Mouse (Mus musculus) forebrain, embryonic 15.5 days (tissue): ENCODE results near the gene Rcor1. TPM values are rescaled to one million over a fixed set of nuclear protein-coding genes. Genes with fewer than 3 reads are reported as not detected.
A peak's percentile ranks its signal among the peaks of the same experiment; 100 is the strongest.

Source experiments
- ATAC-seq: fragments of 200-750 bp; cut with Nextera tagmentation; replicated peaks from 2 replicates; pipeline ENCODE4 v1.8.0; 2017; ENCODE audit warnings: mild to moderate bottlenecking, moderate TSS enrichment, moderate library complexity
- H3K27ac ChIP-seq: fragments of 300-500 bp; sonication (generic); replicated peaks from 2 replicates; pipeline ENCODE4 v1.5.1; 2015; ENCODE audit warnings: mild to moderate bottlenecking, inconsistent platforms
- H3K27me3 ChIP-seq: fragments of 300-500 bp; sonication (generic); 2 replicates; pipeline ENCODE4 v1.6.1; 2015; ENCODE audit warnings: inconsistent platforms
- H3K36me3 ChIP-seq: fragments of 300-500 bp; sonication (generic); 2 replicates; pipeline ENCODE4 v1.6.1; 2015; ENCODE audit warnings: mild to moderate bottlenecking, inconsistent platforms
- H3K4me1 ChIP-seq: fragments of 300-500 bp; sonication (generic); 2 replicates; pipeline ENCODE4 v1.6.1; 2015; ENCODE audit warnings: inconsistent platforms
- H3K4me2 ChIP-seq: fragments of 300-500 bp; sonication (generic); replicated peaks from 2 replicates; pipeline ENCODE4 v1.6.1; 2015; ENCODE audit warnings: mild to moderate bottlenecking, inconsistent platforms
- H3K4me3 ChIP-seq: fragments of 300-500 bp; sonication (generic); 2 replicates; pipeline ENCODE4 v1.5.1; 2015; ENCODE audit warnings: mild to moderate bottlenecking, inconsistent platforms
- H3K9ac ChIP-seq: fragments of 300-500 bp; sonication (generic); replicated peaks from 2 replicates; pipeline ENCODE4 v1.6.1; 2015; ENCODE audit warnings: mild to moderate bottlenecking, inconsistent platforms
- H3K9me3 ChIP-seq: fragments of 300-500 bp; sonication (generic); 2 replicates; pipeline ENCODE4 v1.6.1; 2016; ENCODE audit warnings: inconsistent platforms
- WGBS: fragments of 180-500 bp; shearing (Covaris S2); methylation state at CpG from one replicate; pipeline ENCODE4 v1.1.7; 2015; ENCODE audit warnings: mixed read lengths; 5-methylcytosine and 5-hydroxymethylcytosine counted together
- polyA plus RNA-seq: library from polyadenylated mRNA; unstranded; fragments of >200 nt; fragmentation: Nextera tagmentation; extraction: Ambion mirVana; gene quantifications from 2 replicates; pipeline ENCODE4 v1.2.1, GENCODE M21; 2015

The Rcor1 gene
- polyA plus RNA-seq, 1 experiment from 2014 or later: 8.1 TPM

DNA sequence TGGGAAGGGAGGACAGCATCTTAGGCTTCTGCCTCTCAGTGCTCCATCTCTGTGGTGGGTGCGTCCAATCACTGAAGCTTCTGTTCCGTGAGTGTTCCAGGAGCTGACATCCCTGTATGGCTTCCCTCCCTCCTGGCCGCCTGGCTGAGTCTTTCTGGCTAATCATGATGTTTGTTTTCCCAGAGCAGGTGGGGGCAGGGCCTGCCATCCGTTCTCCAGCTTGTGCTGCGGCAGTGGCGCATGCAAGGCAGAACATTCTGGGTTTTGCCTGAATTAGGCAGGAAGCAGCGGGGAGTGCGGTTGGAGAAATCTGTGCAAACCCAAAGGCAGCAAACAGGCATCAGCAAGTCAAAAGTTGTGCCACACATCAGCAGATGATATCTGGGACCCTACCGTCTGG is 106.1 kb downstream of the Rcor1 start:
- Histone ChIP-seq H3K9ac (no peak overlapping the region), H3K27me3 (no peaks in the 10 kb centered on the region), H3K4me1 (peaks cover 31% of the 10 kb centered on the region), H3K9me3 (no peaks in the 10 kb centered on the region), H3K36me3 (no peaks in the 10 kb centered on the region), H3K4me2 (no peak overlapping the region), H3K4me3 (no peak overlapping the region), H3K27ac (peak overlapping the region; percentile 36)
- ATAC-seq: peak; percentile 43
- 43% methylated on average over 9 of the region's 9 CpGs for WGBS

DNA sequence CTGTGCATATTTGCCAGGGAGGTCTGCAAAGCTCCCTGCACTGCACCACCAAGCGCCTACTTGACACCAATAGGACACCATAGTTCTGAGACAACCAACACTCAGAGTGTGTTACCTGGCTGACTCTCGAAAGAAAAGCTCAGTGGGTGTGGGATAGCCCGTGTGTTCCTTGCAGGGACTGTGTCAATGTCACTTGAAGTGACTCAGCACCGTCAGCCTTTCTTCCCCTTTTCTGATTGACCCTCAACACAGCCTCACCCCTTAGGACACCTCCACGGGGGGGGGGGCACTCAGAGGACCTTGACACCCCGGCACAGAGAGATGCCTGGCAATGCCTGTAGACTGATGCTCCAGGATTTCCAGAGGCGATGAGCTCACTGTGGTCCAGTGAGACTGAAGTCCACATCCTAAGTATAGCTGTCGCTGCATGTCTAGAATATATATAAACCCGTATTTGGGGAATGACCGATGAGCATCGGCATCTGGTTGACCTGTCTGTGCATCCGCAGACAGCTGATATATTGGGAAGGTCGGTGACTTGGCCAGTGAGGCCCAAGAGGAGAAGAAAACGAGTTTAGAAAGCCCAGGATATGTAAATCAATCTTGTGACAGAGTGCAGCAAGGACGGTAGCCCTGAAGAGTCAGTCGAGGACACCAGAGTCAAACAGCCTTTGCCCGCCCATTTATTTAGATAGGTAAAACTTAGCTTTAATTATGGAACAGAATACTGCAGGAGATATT is 110.5 kb downstream of the Rcor1 start:
- no peak overlapping the region for H3K27ac ChIP-seq
- H3K9ac ChIP-seq: no peak overlapping the region
- no peak overlapping the region for H3K4me2 ChIP-seq
- no peak overlapping the region for H3K4me3 ChIP-seq
- H3K36me3 ChIP-seq: no peaks in the 10 kb centered on the region
- no peaks in the 10 kb centered on the region for H3K9me3 ChIP-seq
- no peaks in the 10 kb centered on the region for H3K27me3 ChIP-seq
- 72% methylated on average over 17 of the region's 17 CpGs for WGBS
- no peak for ATAC-seq
- H3K4me1 ChIP-seq: peaks cover 21% of the 10 kb centered on the region

DNA sequence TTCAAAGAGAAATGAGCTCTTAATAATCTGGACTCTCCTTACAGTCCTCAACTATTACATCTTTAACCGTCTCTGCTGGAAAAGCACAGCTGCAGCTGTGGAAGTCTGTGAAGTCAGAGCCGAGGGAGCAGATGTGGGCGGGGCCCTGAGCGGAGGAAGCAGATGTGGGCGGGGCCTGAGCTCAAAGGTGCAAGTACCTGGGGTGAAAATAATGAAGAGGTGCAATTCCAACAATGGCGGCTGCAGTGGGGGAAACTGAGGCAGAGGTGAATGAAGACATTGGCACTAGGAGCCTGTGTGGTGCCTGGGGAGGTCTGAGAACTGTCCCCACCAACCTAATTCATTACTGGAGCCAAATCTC is 111.1 kb downstream of the Rcor1 start:
- no peaks in the 10 kb centered on the region for H3K27me3 ChIP-seq
- ATAC-seq: no peak
- whole genome bisulfite sequencing: 13% methylated on average over 6 of the region's 6 CpGs
- H3K27ac ChIP-seq: no peak overlapping the region
- no peak overlapping the region for H3K4me2 ChIP-seq
- no peak overlapping the region for H3K9ac ChIP-seq
- no peaks in the 10 kb centered on the region for H3K36me3 ChIP-seq
- no peaks in the 10 kb centered on the region for H3K9me3 ChIP-seq
- no peak overlapping the region for H3K4me3 ChIP-seq
- peaks cover 15% of the 10 kb centered on the region for H3K4me1 ChIP-seq

DNA sequence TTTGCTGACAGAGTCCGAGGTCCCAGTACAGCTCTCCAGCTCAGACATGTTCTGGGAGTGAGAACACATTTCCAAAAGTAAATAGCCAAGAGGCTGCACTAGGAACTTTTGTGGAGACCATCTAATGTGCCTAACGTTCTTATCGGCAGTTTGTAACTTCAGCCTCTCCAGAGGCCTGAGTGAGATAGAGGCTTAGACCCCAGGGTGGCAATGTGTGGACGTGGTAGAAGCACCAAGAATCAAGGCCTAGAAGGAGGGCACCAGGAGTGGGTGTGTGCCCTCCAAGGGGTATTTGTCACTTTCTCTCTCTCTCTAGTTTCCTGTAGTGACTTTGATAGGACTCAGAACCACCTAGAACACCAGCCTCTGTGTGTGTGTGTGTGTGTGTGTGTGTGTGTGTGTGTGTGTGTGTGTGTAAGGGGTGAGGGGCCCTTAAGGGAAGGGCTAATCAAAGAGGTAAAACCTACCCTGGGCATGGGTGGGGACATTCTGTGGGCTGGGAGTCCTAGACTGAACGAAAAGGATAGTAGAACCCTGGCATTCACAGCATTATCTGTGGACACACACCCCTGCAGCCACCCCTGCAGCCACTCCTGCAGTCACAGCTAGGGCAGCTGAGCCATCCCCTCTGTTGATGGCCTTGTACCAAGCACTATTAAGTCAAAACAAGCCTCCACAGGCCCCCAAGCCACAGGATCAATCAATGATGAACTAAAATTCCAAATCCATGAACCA is 112.4 kb downstream of the Rcor1 start:
- Histone ChIP-seq H3K4me3 (no peak overlapping the region), H3K4me1 (peaks cover 8% of the 10 kb centered on the region), H3K4me2 (no peak overlapping the region), H3K9ac (no peak overlapping the region), H3K36me3 (no peaks in the 10 kb centered on the region), H3K9me3 (no peaks in the 10 kb centered on the region), H3K27me3 (no peaks in the 10 kb centered on the region), H3K27ac (no peak overlapping the region)
- 87% methylated on average over 5 of the region's 5 CpGs for WGBS
- no peak for ATAC-seq

DNA sequence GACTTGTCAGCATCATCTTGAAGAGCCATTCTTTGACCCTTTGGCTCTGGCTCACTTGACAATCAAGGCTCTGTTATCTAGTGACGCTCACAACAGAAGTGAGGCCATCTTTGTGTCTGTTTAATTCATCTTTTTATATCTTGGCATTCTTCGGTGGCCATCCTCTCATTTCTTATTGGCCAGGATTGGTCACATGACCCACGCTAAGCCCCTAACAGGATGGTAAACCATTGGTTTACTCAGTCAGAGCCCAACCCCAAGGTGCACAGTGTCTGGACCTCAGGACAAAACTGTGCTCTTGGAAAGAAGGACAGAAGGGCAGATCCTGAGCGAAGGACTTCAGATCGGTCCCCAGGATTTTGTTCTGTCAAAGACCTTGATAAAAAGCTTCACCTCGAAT is 113.4 kb downstream of the Rcor1 start:
- H3K4me3 ChIP-seq: no peak overlapping the region
- no peak for ATAC-seq
- no peaks in the 10 kb centered on the region for H3K36me3 ChIP-seq
- no peak overlapping the region for H3K9ac ChIP-seq
- no peaks in the 10 kb centered on the region for H3K9me3 ChIP-seq
- H3K4me1 ChIP-seq: peaks cover 8% of the 10 kb centered on the region
- no peak overlapping the region for H3K4me2 ChIP-seq
- H3K27ac ChIP-seq: no peak overlapping the region
- 85% methylated on average over 6 of the region's 6 CpGs for WGBS
- H3K27me3 ChIP-seq: no peaks in the 10 kb centered on the region

DNA sequence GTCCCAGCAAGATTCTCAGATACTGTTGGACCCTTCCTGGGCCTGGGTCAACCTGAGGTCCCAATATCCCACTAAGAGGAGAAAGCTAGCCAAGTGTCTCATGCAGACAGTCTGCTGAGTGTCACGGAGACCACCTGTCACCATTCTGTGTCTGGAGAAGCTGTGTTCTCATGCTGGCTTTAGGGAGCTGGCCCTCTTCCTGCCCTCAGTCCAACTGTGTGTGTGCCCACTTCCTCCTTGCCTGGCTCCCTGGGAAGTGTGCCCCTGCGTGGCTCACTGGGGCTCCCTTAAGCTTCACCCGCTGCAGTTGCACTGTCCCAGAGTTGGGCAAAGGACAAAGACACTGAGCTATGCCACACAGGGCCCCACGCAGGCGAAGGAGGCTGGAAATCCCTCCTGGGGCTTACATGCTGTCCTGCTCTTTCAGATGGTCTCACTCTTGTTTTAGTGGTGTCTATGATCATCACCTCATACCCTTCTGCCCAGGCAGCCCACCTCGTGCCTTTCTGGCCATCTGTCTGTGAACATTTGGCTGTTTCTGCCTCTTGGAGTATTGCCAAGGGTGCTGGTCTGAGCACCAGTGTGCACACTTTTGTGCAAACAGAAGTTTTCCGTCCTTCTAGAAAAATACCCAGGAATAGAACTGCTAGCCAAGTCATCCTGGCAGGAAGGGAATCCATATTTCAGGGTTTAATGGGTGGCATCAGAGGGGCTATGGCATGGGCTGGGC is 114.0 kb downstream of the Rcor1 start:
- Histone ChIP-seq H3K9me3 (no peaks in the 10 kb centered on the region), H3K4me3 (no peak overlapping the region), H3K27ac (no peak overlapping the region), H3K27me3 (no peaks in the 10 kb centered on the region), H3K4me2 (no peak overlapping the region), H3K9ac (no peak overlapping the region), H3K36me3 (no peaks in the 10 kb centered on the region), H3K4me1 (peaks cover 8% of the 10 kb centered on the region)
- WGBS: 55% methylated on average over 7 of the region's 7 CpGs
- ATAC-seq: no peak

DNA sequence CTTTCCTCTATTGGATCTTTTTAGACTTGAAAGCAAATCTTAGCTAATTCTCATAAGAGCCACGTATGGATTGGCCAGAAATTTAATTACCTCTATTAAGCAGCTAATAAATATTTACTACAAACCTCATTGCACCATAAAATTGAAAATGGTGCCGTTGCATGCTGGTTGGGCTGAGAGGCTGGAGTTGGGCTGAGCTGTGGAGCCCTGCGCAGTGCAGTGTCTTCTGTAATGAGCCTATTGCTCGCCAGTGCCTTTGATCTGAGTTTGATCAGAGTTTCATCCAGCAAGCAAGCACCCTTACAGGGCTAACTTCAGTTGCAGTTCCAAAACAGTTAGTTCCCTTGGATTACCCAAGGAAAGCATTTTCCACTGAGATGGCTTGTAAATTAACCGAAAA is 114.8 kb downstream of the Rcor1 start:
- Histone ChIP-seq H3K4me3 (no peak overlapping the region), H3K27me3 (no peaks in the 10 kb centered on the region), H3K4me1 (peaks cover 8% of the 10 kb centered on the region), H3K36me3 (no peaks in the 10 kb centered on the region), H3K27ac (no peak overlapping the region), H3K9me3 (no peaks in the 10 kb centered on the region), H3K4me2 (no peak overlapping the region), H3K9ac (no peak overlapping the region)
- WGBS: 71% methylated on average over 5 of the region's 5 CpGs
- ATAC-seq: no peak

DNA sequence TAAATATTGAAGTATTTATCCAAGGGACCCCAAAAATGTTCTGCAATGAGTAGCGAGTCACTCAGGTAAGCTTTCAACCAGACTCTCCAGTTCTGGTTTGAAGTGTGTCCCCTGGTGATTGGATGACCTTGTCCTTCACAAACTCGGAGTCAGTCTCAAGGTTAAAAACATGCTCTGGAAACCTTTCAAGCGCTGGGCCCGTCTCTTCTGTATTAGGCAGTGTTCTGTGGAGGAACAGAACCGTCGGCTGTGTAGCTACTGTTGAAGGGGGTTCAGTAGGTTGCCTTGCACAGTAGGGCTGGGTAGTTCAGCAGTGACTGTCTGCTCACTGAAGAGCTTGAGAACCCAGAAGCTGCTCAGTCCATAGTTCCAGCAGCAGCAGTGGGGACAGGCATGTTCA is 115.5 kb downstream of the Rcor1 start:
- H3K4me2 ChIP-seq: no peak overlapping the region
- no peak for ATAC-seq
- no peak overlapping the region for H3K27ac ChIP-seq
- no peak overlapping the region for H3K4me3 ChIP-seq
- H3K9me3 ChIP-seq: no peaks in the 10 kb centered on the region
- peaks cover 8% of the 10 kb centered on the region for H3K4me1 ChIP-seq
- H3K36me3 ChIP-seq: no peaks in the 10 kb centered on the region
- H3K9ac ChIP-seq: no peak overlapping the region
- no peaks in the 10 kb centered on the region for H3K27me3 ChIP-seq
- 91% methylated on average over 6 of the region's 6 CpGs for WGBS

DNA sequence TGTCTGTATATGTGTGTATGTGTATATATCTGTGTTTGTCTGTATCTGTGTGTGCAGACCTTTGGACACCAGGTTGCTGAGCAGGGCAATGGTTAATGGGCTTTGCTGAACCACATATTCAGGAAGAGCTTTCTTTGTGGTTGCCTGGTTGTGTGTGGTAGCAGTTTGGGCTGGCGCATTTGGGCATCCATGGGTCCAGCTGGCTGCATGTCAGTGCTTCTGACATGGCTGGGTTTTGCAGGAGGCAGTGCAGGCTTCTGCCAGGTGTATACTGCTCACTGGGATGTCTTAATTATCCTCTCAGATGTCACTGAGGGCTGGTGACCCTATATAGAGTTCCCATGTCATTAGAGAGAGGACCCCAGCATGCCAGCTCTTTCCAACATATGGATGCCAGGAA is 116.6 kb downstream of the Rcor1 start:
- H3K4me1 ChIP-seq: peaks cover 8% of the 10 kb centered on the region
- H3K27me3 ChIP-seq: no peaks in the 10 kb centered on the region
- H3K36me3 ChIP-seq: no peaks in the 10 kb centered on the region
- H3K4me3 ChIP-seq: no peak overlapping the region
- no peaks in the 10 kb centered on the region for H3K9me3 ChIP-seq
- H3K9ac ChIP-seq: no peak overlapping the region
- no peak overlapping the region for H3K27ac ChIP-seq
- no peak for ATAC-seq
- WGBS: 90% methylated on average over 1 of the region's 1 CpGs
- no peak overlapping the region for H3K4me2 ChIP-seq

DNA sequence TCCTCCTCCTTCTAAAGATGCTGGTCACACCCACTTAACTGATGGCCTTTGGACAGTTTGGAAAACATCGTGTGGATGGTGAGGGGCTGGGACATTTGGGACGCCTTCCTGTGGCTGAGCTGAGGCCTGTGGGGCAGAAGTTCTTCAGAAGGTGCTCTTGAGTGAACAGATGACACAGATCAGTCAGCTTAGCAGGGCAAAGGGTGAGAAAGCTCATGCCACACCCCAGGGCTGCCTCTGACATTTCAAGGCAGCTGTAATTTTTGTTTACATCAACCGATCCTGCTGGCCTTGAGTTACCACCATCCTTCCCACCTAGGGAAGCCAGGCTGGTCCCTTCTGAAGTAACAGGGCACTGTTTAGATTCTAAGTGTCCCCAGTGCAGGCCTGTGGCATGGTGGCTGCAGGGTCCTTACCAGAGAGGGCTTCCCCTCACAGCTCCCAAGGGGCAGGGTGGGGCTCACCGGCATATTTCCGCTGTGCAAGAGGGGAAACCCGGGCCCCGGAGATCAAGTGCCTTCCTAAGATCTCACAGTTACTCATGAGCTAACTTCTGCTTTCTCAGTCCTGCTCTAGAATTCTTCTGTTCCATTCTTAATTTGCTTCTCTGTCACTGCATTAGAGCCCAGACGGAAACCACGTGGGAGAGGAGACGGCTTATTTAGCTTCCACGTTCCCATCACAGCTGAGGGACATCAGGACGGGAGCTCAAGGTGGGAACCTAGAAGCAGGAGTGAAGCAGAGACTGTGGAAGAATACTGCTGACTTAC is 120.7 kb downstream of the Rcor1 start:
- WGBS: 80% methylated on average over 12 of the region's 12 CpGs
- Histone ChIP-seq H3K27me3 (no peaks in the 10 kb centered on the region), H3K4me2 (no peak overlapping the region), H3K4me1 (peaks cover 37% of the 10 kb centered on the region), H3K27ac (no peak overlapping the region), H3K9ac (no peak overlapping the region), H3K4me3 (no peak overlapping the region), H3K9me3 (no peaks in the 10 kb centered on the region), H3K36me3 (no peaks in the 10 kb centered on the region)
- ATAC-seq: no peak

DNA sequence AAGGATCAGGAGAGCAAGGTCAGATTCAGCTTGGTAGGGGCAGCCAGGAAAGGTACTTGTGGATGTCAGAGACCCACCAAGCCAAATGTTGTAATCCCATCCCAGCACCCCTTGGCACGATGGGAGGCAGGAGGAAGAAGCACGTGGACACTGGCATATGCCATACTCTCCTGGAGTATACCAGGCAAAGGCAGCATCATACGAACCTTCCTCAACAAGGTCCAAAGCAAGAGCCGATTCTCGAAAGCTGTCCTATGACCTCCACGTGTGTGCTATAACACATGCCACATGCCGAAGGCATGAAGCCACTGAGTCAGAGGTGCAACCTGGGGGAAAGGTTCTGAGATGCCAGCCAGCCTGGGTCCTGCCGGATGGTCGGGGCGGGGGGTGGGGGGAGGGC is 121.7 kb downstream of the Rcor1 start:
- Histone ChIP-seq H3K4me3 (no peak overlapping the region), H3K9me3 (no peaks in the 10 kb centered on the region), H3K4me2 (no peak overlapping the region), H3K27ac (no peak overlapping the region), H3K4me1 (peaks cover 48% of the 10 kb centered on the region), H3K36me3 (no peaks in the 10 kb centered on the region), H3K27me3 (no peaks in the 10 kb centered on the region), H3K9ac (no peak overlapping the region)
- no peak for ATAC-seq
- WGBS: 93% methylated on average over 10 of the region's 10 CpGs

DNA sequence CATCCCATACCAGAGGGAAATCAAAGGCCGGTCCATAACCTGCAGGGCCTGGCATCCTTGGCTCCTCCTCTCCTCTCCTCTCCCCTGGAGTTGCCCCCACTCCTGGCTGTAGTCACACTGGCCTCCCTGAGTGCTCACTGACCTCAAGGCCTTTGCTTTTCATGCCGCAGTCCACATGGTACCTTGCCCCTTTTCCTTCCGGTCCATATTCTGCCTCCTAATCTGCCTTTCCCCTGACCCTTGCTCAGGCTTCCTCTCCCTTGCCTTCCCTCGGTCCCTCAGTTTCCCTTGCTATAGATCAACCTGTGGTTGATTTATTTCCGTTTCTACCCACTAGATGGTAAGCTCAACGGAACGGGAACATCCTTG is 122.8 kb downstream of the Rcor1 start:
- no peaks in the 10 kb centered on the region for H3K36me3 ChIP-seq
- H3K9me3 ChIP-seq: no peaks in the 10 kb centered on the region
- 34% methylated on average over 7 of the region's 7 CpGs for WGBS
- H3K9ac ChIP-seq: peak overlapping the region; percentile 44
- H3K27me3 ChIP-seq: no peaks in the 10 kb centered on the region
- peak overlapping the region; percentile 39 for H3K4me2 ChIP-seq
- H3K4me1 ChIP-seq: peaks cover 48% of the 10 kb centered on the region
- H3K4me3 ChIP-seq: peak overlapping the region; percentile 19
- ATAC-seq: no peak
- peak overlapping the region; percentile 91 for H3K27ac ChIP-seq
